Comparison of ENCODE assay signal across 7 mouse cellular contexts in the genomic region with DNA sequence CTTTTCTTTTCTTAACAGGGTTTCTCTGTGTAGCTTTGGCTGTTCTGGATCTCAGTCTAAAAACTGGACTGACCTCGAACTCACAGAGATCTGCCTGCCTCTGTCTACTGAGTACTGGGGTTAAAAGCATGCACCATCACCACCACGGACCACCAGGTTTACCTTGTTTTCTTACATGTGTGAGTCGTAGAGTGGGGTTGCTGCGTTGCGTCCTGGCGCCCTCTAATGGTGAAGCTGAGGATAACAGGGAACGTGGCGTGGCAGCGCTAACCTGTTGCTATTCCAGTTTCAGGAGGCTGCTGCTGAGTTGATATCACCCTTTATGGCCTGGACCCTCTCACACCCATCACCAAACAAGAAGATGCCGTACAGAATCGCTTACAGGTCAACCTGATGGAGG. TPM values are rescaled to one million over a fixed set of nuclear protein-coding genes. Genes with fewer than 3 reads are reported as not detected.
DNase-seq lines count a peak whose midpoint lies in the region; ATAC-seq and TF ChIP-seq lines count a peak whose summit lies in the region.

No protein-coding gene starts in this region.

- 9% methylated on average over 11 of the region's 11 CpGs for WGBS in heart, embryonic 11.5 days (ENCODE audit: insufficient replicate concordance)

- DNase-seq in ZHBTc4 (ENCODE audit: low read depth, low spot score) = peak; percentile 94
- DNase-seq in layer of hippocampus, postnatal 14 days (ENCODE audit: low spot score in 2 of 2) = peak; percentile 60 to 74
- peak; percentile 83 for DNase-seq in lung, postnatal 25 days (ENCODE audit: low spot score)
- peak; percentile 82 for DNase-seq in spleen, adult 12 weeks (ENCODE audit: low spot score)

- no peak for ATAC-seq in heart, embryonic 11.5 days (replicated peaks; ENCODE audit: insufficient number of reproducible peaks, low FRiP score, low TSS enrichment)

- no peak for TF ChIP-seq POLR2A in ES-Bruce4 (IDR thresholded peaks at IDR 0.05; ENCODE audit: insufficient read depth, low read length)
- TF ChIP-seq POLR2A in cortical plate, adult 2 months (IDR thresholded peaks at IDR 0.05; ENCODE audit: extremely low read depth, insufficient read depth, low read length) = no peak

- no peak overlapping the region for H3K27ac ChIP-seq in ES-Bruce4 (ENCODE audit: insufficient read depth, low read length)
- H3K27ac ChIP-seq in cortical plate, adult 2 months (ENCODE audit: insufficient read depth, low read length) = no peak overlapping the region
- H3K27ac ChIP-seq in heart, embryonic 11.5 days (ENCODE audit: low read depth, low read length) = no peak overlapping the region

- TF ChIP-seq EP300 in ES-Bruce4 (IDR thresholded peaks at IDR 0.05; ENCODE audit: insufficient read depth, low read depth, low read length) = 0 out of 2 replicates have a peak, but pooled peaks have one; percentile 53

- no peaks in the 10 kb centered on the region for H3K27me3 ChIP-seq in ES-Bruce4 (ENCODE audit: control insufficient read depth, insufficient read depth, low read length, poor library complexity, severe bottlenecking)
- no peaks in the 10 kb centered on the region for H3K27me3 ChIP-seq in heart, embryonic 11.5 days (ENCODE audit: control insufficient read depth, insufficient read depth, low read length)

- no peaks in the 10 kb centered on the region for H3K9me3 ChIP-seq in ES-Bruce4 (replicated peaks; ENCODE audit: control insufficient read depth, insufficient read depth, low read length, poor library complexity, severe bottlenecking)
- H3K9me3 ChIP-seq in heart, embryonic 11.5 days (replicated peaks; ENCODE audit: control insufficient read depth, low read length) = no peaks in the 10 kb centered on the region

- H3K36me3 ChIP-seq in ES-Bruce4 (ENCODE audit: control insufficient read depth, insufficient read depth, low read length, poor library complexity, severe bottlenecking) = peaks cover 3% of the 10 kb centered on the region; the same call in 1 of the 2 replicates
- no peaks in the 10 kb centered on the region for H3K36me3 ChIP-seq in heart, embryonic 11.5 days (ENCODE audit: control insufficient read depth, insufficient read depth, low read length)

- peak overlapping the region; percentile 31 for H3K4me2 ChIP-seq in heart, embryonic 11.5 days

- H3K4me1 ChIP-seq in ES-Bruce4 (ENCODE audit: control insufficient read depth, insufficient read depth, low read length) = no peaks in the 10 kb centered on the region
- H3K4me1 ChIP-seq in cortical plate, adult 2 months (ENCODE audit: control insufficient read depth, insufficient read depth, low read length) = peaks cover 10% of the 10 kb centered on the region
- H3K4me1 ChIP-seq in heart, embryonic 11.5 days (ENCODE audit: control insufficient read depth, insufficient read depth, low read length) = peaks cover 3% of the 10 kb centered on the region; the same call in 1 of the 2 replicates

- H3K9ac ChIP-seq in ES-Bruce4 (ENCODE audit: low read depth, poor library complexity, severe bottlenecking) = no peak overlapping the region
- H3K9ac ChIP-seq in heart, embryonic 11.5 days (ENCODE audit: low read depth, low read length) = no peak overlapping the region

- no peak overlapping the region for H3K4me3 ChIP-seq in ES-Bruce4 (ENCODE audit: low read depth, low read length)
- H3K4me3 ChIP-seq in cortical plate, adult 2 months (ENCODE audit: insufficient read depth, low read length) = no peak overlapping the region
- H3K4me3 ChIP-seq in heart, embryonic 11.5 days (ENCODE audit: low read depth, low read length) = no peak overlapping the region

- TF ChIP-seq CTCF in ES-Bruce4 (IDR thresholded peaks at IDR 0.05; ENCODE audit: low read depth, low read length) = peak; percentile 99
- peak; percentile 98 for TF ChIP-seq CTCF in cortical plate, adult 2 months (IDR thresholded peaks at IDR 0.05; ENCODE audit: extremely low read depth, insufficient read depth, low read length)

RNA-seq across cellular contexts. Expression of gene Rac1, which starts 19.5 kb away (rescaled TPM):
- 278 and 296 TPM in 2 replicates for polyA plus RNA-seq in ES-Bruce4 (2011; ENCODE audit: insufficient read depth, insufficient read length, low read depth, missing spikeins)
- polyA plus RNA-seq in cortical plate, adult 2 months (2012; rRNA removed) = 516 and 529 TPM in 2 replicates
- 409 and 438 TPM in 2 replicates for polyA plus RNA-seq in heart, embryonic 11.5 days (2014; fragmentation: Nextera tagmentation; extraction: Ambion mirVana)
- total RNA-seq in layer of hippocampus, postnatal 14 days (2021) = 100 to 1,000 TPM; 430 to 453 TPM
